Mouse (Mus musculus): ENCODE measurements around the gene Cnn3. TPM values are rescaled to one million over a fixed set of nuclear protein-coding genes. Genes with fewer than 3 reads are reported as not detected.

Cnn3 gene
- total RNA-seq, 2 experiments from 2014 or later: 100.0 to 108 TPM

DNA sequence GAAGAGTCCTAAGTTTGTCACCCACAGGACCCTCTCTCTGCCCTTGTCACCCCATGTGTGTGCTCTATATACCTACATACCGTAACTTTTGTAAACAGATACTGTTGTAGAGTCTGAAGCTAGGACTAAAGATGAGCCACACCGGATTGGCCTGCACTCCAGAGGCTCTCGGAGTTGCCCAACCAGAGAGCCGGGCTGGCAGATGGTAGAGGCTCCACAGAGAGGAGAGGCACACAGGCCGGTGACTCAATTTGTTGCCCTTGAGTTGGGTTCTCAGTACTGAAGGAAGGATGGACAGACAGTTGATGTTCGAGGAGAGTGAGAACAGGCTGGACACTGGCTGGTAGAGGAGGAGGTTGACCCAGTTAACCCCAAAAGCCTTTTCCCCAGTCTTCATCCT, 18.1 kb downstream of the Cnn3 start:
- no peak for TF ChIP-seq CTCF (conservative IDR thresholded peaks at IDR 0.05)
- H3K27ac ChIP-seq: no peak overlapping the region
- DNase-seq (ENCODE audit: low spot score in 2 of 2): no peak

DNA sequence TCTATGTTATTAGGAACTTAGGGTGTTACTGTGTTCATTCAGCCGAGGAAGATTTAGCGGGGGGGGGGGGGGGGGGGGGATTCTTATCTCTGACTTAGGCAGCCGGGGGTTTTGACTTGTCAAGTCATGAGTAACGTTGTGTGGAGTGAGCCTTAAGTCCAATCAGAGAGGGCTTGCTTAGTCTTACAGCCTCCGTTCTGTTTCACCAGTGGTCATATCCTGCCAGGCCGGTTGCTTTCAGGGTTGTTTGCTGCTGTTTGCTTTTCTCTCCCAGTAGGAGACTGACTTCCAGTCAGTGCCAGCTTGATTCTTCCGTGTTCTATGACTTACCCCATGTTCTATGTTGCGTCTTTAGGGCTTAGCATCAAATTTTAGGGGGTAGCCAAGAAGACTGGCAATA, 20.2 kb downstream of the Cnn3 start:
- no peak for DNase-seq (ENCODE audit: low spot score in 2 of 2)
- Histone ChIP-seq H3K27ac (no peak overlapping the region), H3K4me3 (no peak overlapping the region)
- no peak for TF ChIP-seq CTCF (conservative IDR thresholded peaks at IDR 0.05)

More for the DNA sequence above, 18.1 kb downstream of the Cnn3 start:
- H3K4me3 ChIP-seq: no peak overlapping the region

DNA sequence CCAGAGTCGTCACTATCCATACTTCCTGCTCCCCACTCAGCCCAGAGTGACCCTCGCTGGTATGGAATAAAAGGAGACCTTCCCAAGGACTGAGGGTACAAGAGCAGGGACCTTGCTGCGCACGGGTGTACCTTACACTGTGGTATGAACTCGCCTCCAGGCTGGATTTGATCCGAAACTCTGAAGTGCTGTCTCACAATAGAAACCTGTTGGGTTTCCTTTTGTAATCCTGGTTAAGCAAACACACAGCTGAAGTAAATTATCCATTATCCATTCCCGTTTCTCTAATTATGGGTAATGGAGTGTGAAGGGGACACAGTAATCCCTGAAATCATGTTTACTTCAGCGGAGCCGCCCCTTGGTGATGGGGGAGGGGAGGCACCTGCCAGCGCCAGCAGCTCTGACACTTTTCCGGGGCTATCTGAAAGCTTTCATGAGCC, 21.8 kb downstream of the Cnn3 start:
- Histone ChIP-seq H3K27ac (no peak overlapping the region), H3K4me3 (no peak overlapping the region)
- no peak for DNase-seq (ENCODE audit: low spot score in 2 of 2)
- TF ChIP-seq CTCF (conservative IDR thresholded peaks at IDR 0.05): no peak

GRCm38 (mm10) chr3:121448606-121449005, 22.3 kb downstream of the Cnn3 start:
- no peak for TF ChIP-seq CTCF (conservative IDR thresholded peaks at IDR 0.05)
- DNase-seq (ENCODE audit: low spot score in 2 of 2): no peak
- H3K27ac ChIP-seq: no peak overlapping the region
- no peak overlapping the region for H3K4me3 ChIP-seq

GRCm38 (mm10) chr3:121449527-121449926, 23.2 kb downstream of the Cnn3 start:
- DNase-seq (ENCODE audit: low spot score in 2 of 2): no peak
- H3K4me3 ChIP-seq: no peak overlapping the region
- no peak overlapping the region for H3K27ac ChIP-seq
- TF ChIP-seq CTCF (conservative IDR thresholded peaks at IDR 0.05): no peak

- H3K4me3 ChIP-seq: no peak overlapping the region
- TF ChIP-seq CTCF (conservative IDR thresholded peaks at IDR 0.05): no peak
- DNase-seq (ENCODE audit: low spot score in 2 of 2): no peak
- H3K27ac ChIP-seq: no peak overlapping the region
Observed at GRCm38 (mm10) chr3:121451404-121451803, 25.1 kb downstream of the Cnn3 start.

DNA sequence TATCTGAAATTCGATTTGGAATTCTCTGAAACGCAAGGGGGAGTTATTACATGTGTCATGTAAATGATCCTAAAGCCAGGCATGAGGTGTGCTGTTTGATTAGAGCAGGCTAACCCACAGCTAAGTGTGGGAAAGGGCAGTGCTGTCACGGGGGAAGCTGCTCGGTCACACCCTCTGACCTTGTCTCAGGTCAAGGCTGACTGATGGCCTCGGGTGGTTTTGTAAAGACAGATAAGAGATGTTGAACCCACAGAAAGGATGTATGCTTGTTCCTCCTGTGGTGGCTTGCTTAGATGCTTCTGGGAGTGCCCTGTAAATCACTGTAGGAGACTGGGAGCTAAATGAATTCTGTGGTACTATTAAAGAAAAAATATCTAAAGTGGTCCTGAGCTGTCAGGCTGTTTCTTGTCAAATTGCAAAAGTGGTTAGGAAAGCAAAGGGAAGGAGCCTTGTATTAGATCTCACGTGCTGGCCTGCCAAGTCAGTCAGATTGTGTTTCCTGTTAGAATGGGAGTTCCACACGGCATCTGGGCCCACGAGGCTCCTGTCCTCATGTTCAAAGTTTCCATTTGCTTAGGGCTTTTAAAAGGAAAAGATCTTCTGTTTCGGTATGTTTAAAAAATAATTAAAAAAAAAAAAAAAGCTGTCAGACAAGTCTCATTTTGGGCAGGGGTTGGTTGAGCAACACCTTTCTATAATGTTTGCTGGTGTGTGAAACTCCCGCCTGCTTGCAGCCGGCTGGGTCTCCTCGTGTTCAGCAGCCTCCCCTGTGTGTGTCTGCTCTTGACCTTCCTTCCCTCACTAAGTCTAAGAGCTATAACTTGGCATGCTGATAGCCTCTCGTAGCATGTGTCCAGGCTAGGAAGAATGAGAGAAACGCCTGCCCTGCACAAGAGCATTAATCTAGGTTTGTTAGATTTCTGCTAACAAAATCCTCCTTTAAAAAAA, 32.5 kb downstream of the Cnn3 start:
- no peak for TF ChIP-seq CTCF (conservative IDR thresholded peaks at IDR 0.05)
- no peak overlapping the region for H3K4me3 ChIP-seq
- H3K27ac ChIP-seq: no peak overlapping the region
- no peak for DNase-seq (ENCODE audit: low spot score in 2 of 2)

DNA sequence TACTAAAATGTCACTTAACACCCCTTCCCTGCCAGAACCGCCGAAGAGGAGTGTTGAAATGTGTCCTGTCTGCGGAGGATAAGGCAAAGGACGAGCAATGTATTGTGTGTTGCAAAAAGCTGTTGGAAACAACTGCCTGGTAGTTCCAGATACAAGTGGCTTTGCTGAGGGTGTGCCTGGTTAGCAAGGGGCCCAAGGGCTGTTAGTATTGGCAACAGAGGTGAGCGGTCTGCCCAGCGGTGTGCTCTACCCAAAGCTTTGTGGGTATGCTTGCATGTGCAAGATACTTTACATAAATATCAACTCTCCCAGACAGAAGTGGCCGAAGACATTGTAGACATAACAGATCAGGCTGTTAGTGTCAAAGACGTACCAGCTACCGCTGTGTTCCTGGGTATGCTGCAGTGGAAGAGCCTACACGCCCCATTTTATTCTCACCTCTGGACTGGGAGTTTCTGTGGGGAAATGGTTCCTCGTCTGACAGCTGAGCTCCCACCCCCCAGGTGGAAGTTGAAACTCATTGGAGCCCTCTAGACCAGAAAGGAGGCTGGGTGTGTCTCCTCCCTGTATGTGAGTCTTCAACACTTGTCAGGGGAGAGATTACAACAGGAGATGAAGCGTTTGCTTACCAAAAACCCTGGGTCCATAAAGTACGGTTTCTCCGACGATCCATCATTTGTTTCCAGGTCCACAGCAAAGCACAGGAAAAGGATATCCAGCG, 34.3 kb downstream of the Cnn3 start:
- no peak overlapping the region for H3K4me3 ChIP-seq
- DNase-seq (ENCODE audit: low spot score in 2 of 2): no peak
- TF ChIP-seq CTCF (conservative IDR thresholded peaks at IDR 0.05): no peak
- no peak overlapping the region for H3K27ac ChIP-seq

DNA sequence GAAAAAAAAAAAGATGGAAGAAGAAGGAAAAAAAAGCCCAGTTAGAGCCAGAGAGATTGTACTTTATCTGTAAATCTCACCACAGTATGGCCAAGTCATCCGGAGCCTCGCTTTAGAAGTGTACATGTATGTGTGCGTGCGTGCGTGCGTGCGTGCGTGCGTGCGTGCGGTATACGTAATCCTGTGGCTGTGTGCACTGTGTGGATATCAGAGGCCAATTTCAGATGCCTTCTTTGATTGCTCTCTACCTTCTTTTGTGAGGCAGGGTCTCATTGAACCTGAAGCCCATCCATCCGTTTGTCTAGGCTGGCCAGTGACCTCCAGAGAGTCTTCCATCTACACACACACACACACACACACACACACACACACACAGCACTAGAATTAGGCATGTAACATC, 35.2 kb downstream of the Cnn3 start:
- H3K27ac ChIP-seq: no peak overlapping the region
- H3K4me3 ChIP-seq: no peak overlapping the region
- no peak for DNase-seq (ENCODE audit: low spot score in 2 of 2)
- TF ChIP-seq CTCF (conservative IDR thresholded peaks at IDR 0.05): no peak

GRCm38 (mm10) chr3:121462782-121463181, 36.5 kb downstream of the Cnn3 start:
- Histone ChIP-seq H3K4me3 (no peak overlapping the region), H3K27ac (no peak overlapping the region)
- TF ChIP-seq CTCF (conservative IDR thresholded peaks at IDR 0.05): no peak
- DNase-seq (ENCODE audit: low spot score in 2 of 2): no peak

DNA sequence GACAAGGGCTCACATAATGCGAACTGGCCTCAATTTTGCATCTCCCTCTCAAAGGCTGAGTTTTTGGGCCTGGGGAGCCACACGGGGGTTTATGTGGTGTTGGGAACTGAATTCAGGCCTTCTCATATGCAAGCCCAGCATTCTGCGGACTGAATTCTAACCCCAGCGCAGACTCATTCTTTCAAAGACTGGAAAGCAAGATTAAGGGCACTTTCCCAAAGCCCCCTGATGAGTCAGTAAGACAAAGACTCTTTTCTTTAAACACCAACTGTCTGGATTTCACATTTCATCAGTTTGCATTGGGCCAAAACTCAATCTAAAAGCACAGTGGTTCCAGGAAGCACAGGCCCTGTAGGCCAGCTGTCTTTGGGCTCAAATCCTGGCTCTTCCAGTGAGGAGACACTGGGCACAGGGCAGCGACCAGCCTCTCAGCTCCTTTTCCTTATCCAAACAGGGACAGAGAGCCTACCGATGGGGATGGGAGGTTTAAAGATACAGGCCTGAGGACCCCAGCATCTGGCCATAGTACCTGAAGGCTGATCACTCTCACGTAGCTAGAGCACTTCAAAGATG, 38.5 kb downstream of the Cnn3 start:
- no peak for TF ChIP-seq CTCF (conservative IDR thresholded peaks at IDR 0.05)
- Histone ChIP-seq H3K4me3 (no peak overlapping the region), H3K27ac (no peak overlapping the region; the same call in 1 of the 2 replicates)
- no peak for DNase-seq (ENCODE audit: low spot score in 2 of 2)

- no peak for TF ChIP-seq CTCF (conservative IDR thresholded peaks at IDR 0.05)
- Histone ChIP-seq H3K4me3 (no peak overlapping the region), H3K27ac (no peak overlapping the region)
- no peak for DNase-seq (ENCODE audit: low spot score in 2 of 2)
Observed at GRCm38 (mm10) chr3:121465795-121466194, 39.5 kb downstream of the Cnn3 start.

DNA sequence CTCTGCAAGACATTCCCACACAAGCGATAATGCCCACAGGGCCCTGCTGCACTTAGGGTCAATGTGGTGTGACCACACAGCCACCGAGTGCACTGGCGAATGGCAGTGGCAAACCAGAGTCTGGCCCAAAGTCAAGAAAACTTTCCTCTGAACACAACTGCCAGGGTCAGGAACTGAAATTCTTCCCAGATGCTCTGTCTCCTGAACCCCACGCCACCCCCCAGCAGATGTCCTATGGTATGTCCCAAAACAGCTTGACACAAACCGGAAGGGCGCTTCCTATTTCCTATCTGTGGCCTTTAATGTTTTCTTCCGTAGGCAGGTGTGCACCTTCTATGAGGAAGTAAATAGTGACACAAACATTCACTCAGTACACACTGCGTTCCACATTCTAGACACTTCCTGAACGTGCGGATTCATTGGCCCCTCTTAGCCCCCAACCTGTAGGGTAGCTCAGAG, 40.8 kb downstream of the Cnn3 start:
- Histone ChIP-seq H3K4me3 (no peak overlapping the region), H3K27ac (no peak overlapping the region)
- no peak for DNase-seq (ENCODE audit: low spot score in 2 of 2)
- TF ChIP-seq CTCF (conservative IDR thresholded peaks at IDR 0.05): no peak
